Comparison of ENCODE assay signal across 10 mouse cellular contexts in the genomic region with DNA sequence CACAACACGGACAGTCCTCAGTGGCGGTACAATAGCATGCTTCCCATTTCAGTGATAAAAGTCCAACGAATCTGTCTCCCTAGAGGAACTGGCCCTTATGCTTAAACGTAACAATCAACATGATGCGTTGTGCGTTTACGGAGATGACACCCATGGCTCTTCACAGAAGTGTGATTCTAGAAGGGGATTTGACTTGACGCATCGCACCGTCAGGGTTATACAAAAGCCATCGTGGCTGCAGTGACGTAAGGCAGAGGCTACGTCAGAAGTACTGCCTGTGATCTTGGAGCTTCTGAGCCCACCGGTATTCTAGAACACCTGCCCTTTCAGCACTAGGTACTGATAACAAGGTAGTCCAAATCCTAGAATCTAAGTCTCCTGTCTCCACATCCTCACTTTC. TPM values are rescaled to one million over a fixed set of nuclear protein-coding genes. Genes with fewer than 3 reads are reported as not detected.
DNase-seq lines count a peak whose midpoint lies in the region; ATAC-seq and TF ChIP-seq lines count a peak whose summit lies in the region.
"Had no signal": no experiment of that assay in that cellular context is flagged by ENCODE, and none has a peak within 500 bp of the region (broad histone marks: within the 10 kb centered on the region; RNA-seq: fewer than 3 reads in every experiment).

No protein-coding gene starts in this region.

- no peaks in the 10 kb centered on the region for H3K36me3 ChIP-seq in heart, adult 2 months (ENCODE audit: control insufficient read depth, insufficient read depth, low read length)
- H3K36me3 ChIP-seq in megakaryocyte, embryonic 14.5 days (replicated peaks; ENCODE audit: low read length) = no peaks in the 10 kb centered on the region
- H3K36me3 ChIP-seq in hindbrain, embryonic 15.5 days = no peaks in the 10 kb centered on the region

- no peak for DNase-seq in heart, adult 2 months
- DNase-seq in heart, postnatal 25 days (ENCODE audit: low spot score) = no peak
- peak; percentile 47 for DNase-seq in naive thymus-derived CD4-positive, alpha-beta T cell, adult 2 months (ENCODE audit: low read depth)
- DNase-seq in thymus, adult 18-20 months = no peak
- no peak for DNase-seq in frontal cortex, postnatal 25 days (ENCODE audit: low spot score in 2 of 2)

- no peak for TF ChIP-seq CTCF in heart, adult 2 months (IDR thresholded peaks at IDR 0.05)

- TF ChIP-seq EP300 in heart, adult 2 months (IDR thresholded peaks at IDR 0.05; ENCODE audit: insufficient read depth, low read depth, low read length) = no peak

- intact Hi-C loops in heart, adult 2 months (cut with DNase I) = no loop called here
- intact Hi-C loops in heart, postnatal 25 days (cut with DNase I) = no loop called here

- H3K9me3 ChIP-seq in megakaryocyte, embryonic 14.5 days = no peaks in the 10 kb centered on the region
- no peaks in the 10 kb centered on the region for H3K9me3 ChIP-seq in hindbrain, embryonic 15.5 days

- H3K27me3 ChIP-seq in heart, adult 2 months (ENCODE audit: control insufficient read depth, insufficient read depth, low read length) = no peaks in the 10 kb centered on the region
- H3K27me3 ChIP-seq in megakaryocyte, embryonic 14.5 days (replicated peaks) = peaks cover 7% of the 10 kb centered on the region
- H3K27me3 ChIP-seq in hindbrain, embryonic 15.5 days = 0 out of 2 replicates have a peak, but pooled peaks cover 3% of the 10 kb centered on the region

- no peaks in the 10 kb centered on the region for H3K4me1 ChIP-seq in heart, adult 2 months (ENCODE audit: control insufficient read depth, insufficient read depth, low read length)
- H3K4me1 ChIP-seq in megakaryocyte, embryonic 14.5 days = peaks cover 35% of the 10 kb centered on the region
- 0 out of 2 replicates have a peak, but pooled peaks cover 6% of the 10 kb centered on the region for H3K4me1 ChIP-seq in hindbrain, embryonic 15.5 days (replicated peaks)

- H3K4me2 ChIP-seq in hindbrain, embryonic 15.5 days = peak overlapping the region; percentile 41

- TF ChIP-seq POLR2A in heart, adult 2 months (IDR thresholded peaks at IDR 0.05; ENCODE audit: insufficient read depth, low read depth, low read length) = no peak

- no peaks in the 10 kb centered on the region for H3K79me2 ChIP-seq in heart, adult 2 months (replicated peaks; ENCODE audit: control insufficient read depth, insufficient read depth, low read length)

- H3K4me3 ChIP-seq in heart, adult 2 months = no peak overlapping the region; the same call in 1 of the 2 replicates
- peak overlapping the region; percentile 82 for H3K4me3 ChIP-seq in megakaryocyte, embryonic 14.5 days (replicated peaks)
- H3K4me3 ChIP-seq in hindbrain, embryonic 15.5 days = no peak overlapping the region

- ATAC-seq in megakaryocyte, adult 5-6 weeks (ENCODE audit: poor library complexity, severe bottlenecking) = no peak
- ATAC-seq in hindbrain, embryonic 15.5 days (ENCODE audit: low FRiP score, low read depth) = no peak
- ATAC-seq: forebrain, embryonic 14.5 days had no signal

- H3K27ac ChIP-seq in heart, adult 2 months = peak overlapping the region; percentile 24
- H3K27ac ChIP-seq in hindbrain, embryonic 15.5 days (replicated peaks) = no peak overlapping the region
- H3K27ac ChIP-seq: kidney, postnatal 0 days had no signal

- WGBS in heart, adult 2 months = 42% methylated on average over 14 of the region's 14 CpGs
- WGBS in hindbrain, embryonic 15.5 days = 58% methylated on average over 14 of the region's 14 CpGs

- H3K9ac ChIP-seq in heart, adult 2 months (ENCODE audit: low read depth, low read length) = no peak overlapping the region
- no peak overlapping the region for H3K9ac ChIP-seq in hindbrain, embryonic 15.5 days

RNA-seq across cellular contexts. Expression of a gene that starts 8.2 kb away (rescaled TPM):
- 10 to 100 TPM; 13.7 to 17.1 TPM for total RNA-seq in heart, adult 2 months (2021)
- 9.6 and 15.3 TPM in 2 replicates for polyA plus RNA-seq in heart, adult 2 months (2012; rRNA removed)
- total RNA-seq in heart, postnatal 25 days (2021) = 10 to 100 TPM; 12.7 to 18.2 TPM
- polyA plus RNA-seq in megakaryocyte, embryonic 14.5 days (2012; ENCODE audit: insufficient read depth, low replicate concordance) = 1.3 TPM in 1 of 2 replicates, not detected in the other
- total RNA-seq in megakaryocyte, adult 5-6 weeks (2015) = 0.56 and 1.4 TPM in 2 replicates
- 0.61 and 0.73 TPM in 2 replicates for total RNA-seq in megakaryocyte, adult 5-6 weeks (2017)
- polyA plus RNA-seq in hindbrain, embryonic 15.5 days (2015; fragmentation: Nextera tagmentation; extraction: Ambion mirVana) = 3.4 and 3.9 TPM in 2 replicates

Comparison
In these comparisons a context has a peak if more than half of its experiments do, and no peak if none do; other contexts are left out.
1. RNA of a gene that starts 8.2 kb away (total RNA-seq): 12.7 to 18.2 TPM in heart, postnatal 25 days and 13.7 to 17.1 TPM in heart, adult 2 months; 0.56 to 1.4 TPM in megakaryocyte, adult 5-6 weeks; every median in the first group is over 4 times any median in the second.